7 mouse cellular contexts compared by ENCODE assay signal in genomic region chr1:182670563-182671342, GRCm38 (mm10).
A peak's percentile ranks its signal among the peaks of the same experiment; 100 is the strongest.
DNase-seq lines count a peak whose midpoint lies in the region; ATAC-seq and TF ChIP-seq lines count a peak whose summit lies in the region.

No protein-coding gene starts in this region.

- no peaks in the 10 kb centered on the region for H3K36me3 ChIP-seq in limb, embryonic 13.5 days
- no peaks in the 10 kb centered on the region for H3K36me3 ChIP-seq in forebrain, postnatal 0 days (ENCODE audit: insufficient read depth)

- peak; percentile 8 for DNase-seq in NIH3T3 (ENCODE audit: low read depth)
- peak; percentile 32 for DNase-seq in heart, postnatal 4 days
- DNase-seq in layer of hippocampus, postnatal 25 days (ENCODE audit: extremely low spot score in 1 of 2, low spot score in 1 of 2), result no peak
- no peak for DNase-seq in forebrain, postnatal 0 days
- DNase-seq in layer of hippocampus, adult 9-10 months (ENCODE audit: low spot score), result no peak

- H3K4me3 ChIP-seq in limb, embryonic 13.5 days, result no peak overlapping the region
- no peak overlapping the region for H3K4me3 ChIP-seq in forebrain, postnatal 0 days (ENCODE audit: low read depth, low read length)

- peaks cover 31% of the 10 kb centered on the region for H3K4me1 ChIP-seq in limb, embryonic 13.5 days
- H3K4me1 ChIP-seq in forebrain, postnatal 0 days (ENCODE audit: insufficient read depth), result no peaks in the 10 kb centered on the region

- H3K27me3 ChIP-seq in limb, embryonic 13.5 days, result no peaks in the 10 kb centered on the region
- no peaks in the 10 kb centered on the region for H3K27me3 ChIP-seq in forebrain, postnatal 0 days (ENCODE audit: insufficient read depth, low read length)

- 8% methylated on average over 11 of the region's 11 CpGs for WGBS in limb, embryonic 13.5 days
- 27% methylated on average over 11 of the region's 11 CpGs for WGBS in forebrain, postnatal 0 days

- peak overlapping the region; percentile 58; the same call in 1 of the 2 replicates for H3K27ac ChIP-seq in limb, embryonic 13.5 days
- H3K27ac ChIP-seq in forebrain, postnatal 0 days (ENCODE audit: low read depth, low read length), result no peak overlapping the region

- no peak for TF ChIP-seq CTCF in forebrain, postnatal 0 days (IDR thresholded peaks at IDR 0.05; ENCODE audit: low read depth)

- H3K4me2 ChIP-seq in limb, embryonic 13.5 days (replicated peaks), result peak overlapping the region; percentile 30; the same call in 1 of the 2 replicates
- H3K4me2 ChIP-seq in forebrain, postnatal 0 days (ENCODE audit: low read depth), result no peak overlapping the region

- no peak overlapping the region for H3K9ac ChIP-seq in limb, embryonic 13.5 days
- no peak overlapping the region for H3K9ac ChIP-seq in forebrain, postnatal 0 days

- no peaks in the 10 kb centered on the region for H3K9me3 ChIP-seq in limb, embryonic 13.5 days
- no peaks in the 10 kb centered on the region for H3K9me3 ChIP-seq in forebrain, postnatal 0 days (ENCODE audit: low read length)

- 0 out of 2 replicates have a peak, but pooled peaks have one; percentile 32 for ATAC-seq in common myeloid progenitor, adult 5-6 weeks (replicated peaks; ENCODE audit: low read depth, poor library complexity, severe bottlenecking)
- peak; percentile 77 for ATAC-seq in limb, embryonic 13.5 days (ENCODE audit: low FRiP score, low read depth)
- no peak for ATAC-seq in forebrain, postnatal 0 days

Comparison
In these comparisons a context has a peak if more than half of its experiments do, and no peak if none do; other contexts are left out.
1. DNase-seq: peak in NIH3T3 (single experiment) and heart, postnatal 4 days (single experiment); none in layer of hippocampus, postnatal 25 days (0 of 2), forebrain, postnatal 0 days (single experiment) and layer of hippocampus, adult 9-10 months (single experiment).